Comparison of ENCODE assay signal across 8 mouse cellular contexts in the genomic region with DNA sequence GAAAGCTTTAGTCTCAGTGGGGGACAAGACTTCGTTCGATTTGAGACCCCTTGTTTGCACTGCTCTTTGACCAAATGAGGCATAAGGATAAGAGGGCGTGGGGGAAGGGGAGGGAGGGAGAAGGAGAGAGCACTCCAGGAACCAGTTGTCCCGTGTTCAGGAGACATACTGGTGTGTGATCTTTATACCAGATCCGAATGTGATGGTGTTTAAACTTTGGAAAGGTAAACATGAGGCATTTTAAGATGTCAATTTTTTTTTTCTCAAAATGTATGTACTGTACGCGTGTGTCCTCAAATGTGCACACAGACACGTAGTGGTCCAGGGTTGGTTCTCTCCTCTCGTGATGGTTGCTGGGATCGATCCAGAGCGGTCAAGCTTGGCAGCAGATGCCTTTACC. TPM values are rescaled to one million over a fixed set of nuclear protein-coding genes. Genes with fewer than 3 reads are reported as not detected.
DNase-seq lines count a peak whose midpoint lies in the region; ATAC-seq and TF ChIP-seq lines count a peak whose summit lies in the region.

No protein-coding gene starts in this region.

- no peaks in the 10 kb centered on the region for H3K27me3 ChIP-seq in heart, embryonic 11.5 days (ENCODE audit: control insufficient read depth, insufficient read depth, low read length)
- no peaks in the 10 kb centered on the region for H3K27me3 ChIP-seq in liver, embryonic 13.5 days

- TF ChIP-seq CTCF in left cerebral cortex, adult 2 months (IDR thresholded peaks at IDR 0.05): no peak

- H3K4me1 ChIP-seq in heart, embryonic 11.5 days (ENCODE audit: control insufficient read depth, insufficient read depth, low read length): peaks cover 16% of the 10 kb centered on the region
- H3K4me1 ChIP-seq in liver, embryonic 13.5 days (replicated peaks): peaks cover 60% of the 10 kb centered on the region

- ATAC-seq in heart, embryonic 11.5 days (replicated peaks; ENCODE audit: insufficient number of reproducible peaks, low FRiP score, low TSS enrichment): no peak
- ATAC-seq in liver, embryonic 13.5 days (ENCODE audit: low read depth): peak; percentile 6; the same call in 1 of the 2 replicates

- H3K9ac ChIP-seq in heart, embryonic 11.5 days (ENCODE audit: low read depth, low read length): peak overlapping the region; percentile 77
- peak overlapping the region; percentile 57 for H3K9ac ChIP-seq in liver, embryonic 13.5 days

- H3K4me3 ChIP-seq in heart, embryonic 11.5 days (ENCODE audit: low read depth, low read length): peak overlapping the region; percentile 62
- peak overlapping the region; percentile 62 for H3K4me3 ChIP-seq in liver, embryonic 13.5 days (replicated peaks)
- no peak overlapping the region for H3K4me3 ChIP-seq in left cerebral cortex, adult 2 months

- H3K4me2 ChIP-seq in heart, embryonic 11.5 days: peak overlapping the region; percentile 92
- H3K4me2 ChIP-seq in liver, embryonic 13.5 days: peak overlapping the region; percentile 86

- H3K36me3 ChIP-seq in heart, embryonic 11.5 days (ENCODE audit: control insufficient read depth, insufficient read depth, low read length): no peaks in the 10 kb centered on the region
- no peaks in the 10 kb centered on the region for H3K36me3 ChIP-seq in liver, embryonic 13.5 days

- 58% methylated on average over 11 of the region's 11 CpGs for WGBS in heart, embryonic 11.5 days (ENCODE audit: insufficient replicate concordance)
- WGBS in liver, embryonic 13.5 days (ENCODE audit: insufficient replicate concordance): 59% methylated on average over 11 of the region's 11 CpGs

- intact Hi-C loops in heart, postnatal 14 days (cut with DNase I): no loop called here
- intact Hi-C loops in left cerebral cortex, adult 2 months (cut with DNase I): no loop called here

- peak overlapping the region; percentile 58; the same call in 1 of the 2 replicates for H3K27ac ChIP-seq in heart, embryonic 11.5 days (ENCODE audit: low read depth, low read length)
- peak overlapping the region; percentile 65 for H3K27ac ChIP-seq in liver, embryonic 13.5 days
- no peak overlapping the region for H3K27ac ChIP-seq in left cerebral cortex, adult 2 months

- no peak for DNase-seq in heart, postnatal 14 days
- peak; percentile 14 for DNase-seq in retina, postnatal 1 day
- DNase-seq in retina, embryonic 14.5 days (ENCODE audit: low spot score): no peak
- no peak for DNase-seq in liver, embryonic 13.5 days
- DNase-seq in cerebellum, postnatal 14 days: no peak
- no peak for DNase-seq in left cerebral cortex, adult 2 months (ENCODE audit: extremely low spot score in 1 of 2, low spot score in 2 of 2)
- DNase-seq in spleen, adult 18-20 months: no peak

- H3K9me3 ChIP-seq in heart, embryonic 11.5 days (replicated peaks; ENCODE audit: control insufficient read depth, low read length): no peaks in the 10 kb centered on the region
- no peaks in the 10 kb centered on the region for H3K9me3 ChIP-seq in liver, embryonic 13.5 days (replicated peaks)

RNA-seq across cellular contexts. Expression of gene Pygl, which starts 3.1 kb away (rescaled TPM):
- polyA plus RNA-seq in heart, embryonic 11.5 days (2014; fragmentation: Nextera tagmentation; extraction: Ambion mirVana): 34.7 and 42.3 TPM in 2 replicates
- total RNA-seq in heart, postnatal 14 days (2021): 1 to 10 TPM; 5.9 to 8.3 TPM
- 32.8 and 42.5 TPM in 2 replicates for polyA plus RNA-seq in liver, embryonic 13.5 days (2015; fragmentation: Nextera tagmentation; extraction: Ambion mirVana)
- 1 to 10 TPM; 3.6 to 3.8 TPM for total RNA-seq in left cerebral cortex, adult 2 months (2021)
